Comparison of ENCODE assay signal across 8 mouse cellular contexts in genomic region chr17:27819971-27820567, GRCm38 (mm10). TPM values are rescaled to one million over a fixed set of nuclear protein-coding genes. Genes with fewer than 3 reads are reported as not detected.
DNase-seq lines count a peak whose midpoint lies in the region; ATAC-seq and TF ChIP-seq lines count a peak whose summit lies in the region.

No protein-coding gene starts in this region.

- H3K4me3 ChIP-seq in hindbrain, embryonic 16.5 days (ENCODE audit: low read length) = peak overlapping the region; percentile 90
- H3K4me3 ChIP-seq in midbrain, embryonic 10.5 days = peak overlapping the region; percentile 100
- H3K4me3 ChIP-seq in spleen, adult 2 months (ENCODE audit: extremely low read depth, insufficient read depth, insufficient read length) = peak overlapping the region; percentile 88

- intact Hi-C loops in left cerebral cortex, postnatal 10 days (cut with DNase I) = no loop called here

- peak; percentile 45 for ATAC-seq in Patski
- peak; percentile 84 for ATAC-seq in hindbrain, embryonic 16.5 days

- peak overlapping the region; percentile 94 for H3K9ac ChIP-seq in hindbrain, embryonic 16.5 days (ENCODE audit: low read depth, low read length)

- CTCF ChIA-PET in Patski (lab: Charles Lee) = interaction anchor here (1.0 to 1.5 kb wide), 3 partner anchors 10 to 51 kb away, joined by 3 read pairs; no protein-coding TSS in a partner anchor

- no peaks in the 10 kb centered on the region for H3K9me3 ChIP-seq in hindbrain, embryonic 16.5 days (ENCODE audit: control insufficient read depth, low read length)
- no peaks in the 10 kb centered on the region for H3K9me3 ChIP-seq in midbrain, embryonic 10.5 days (replicated peaks)

- WGBS in hindbrain, embryonic 16.5 days = under 1% methylated on average over 49 of the region's 62 CpGs
- under 1% methylated on average over 55 of the region's 62 CpGs for WGBS in midbrain, embryonic 10.5 days
- WGBS in spleen, adult 2 months = 1% methylated on average over 53 of the region's 62 CpGs

- in situ Hi-C loops in Patski (cut with MboI; ENCODE audit: low pct_unique_long_range_greater_than_20kb) = no loop called here

- peak overlapping the region; percentile 88 for H3K27ac ChIP-seq in hindbrain, embryonic 16.5 days (ENCODE audit: low read depth, low read length)
- H3K27ac ChIP-seq in midbrain, embryonic 10.5 days (replicated peaks) = peak overlapping the region; percentile 91
- H3K27ac ChIP-seq in spleen, adult 2 months (ENCODE audit: insufficient read depth, low read length) = peak overlapping the region; percentile 83

- H3K27me3 ChIP-seq in Patski = no peaks in the 10 kb centered on the region
- H3K27me3 ChIP-seq in hindbrain, embryonic 16.5 days (replicated peaks; ENCODE audit: control insufficient read depth, insufficient read depth, low read length) = no peaks in the 10 kb centered on the region
- no peaks in the 10 kb centered on the region for H3K27me3 ChIP-seq in midbrain, embryonic 10.5 days (ENCODE audit: low read depth, poor library complexity, severe bottlenecking)
- H3K27me3 ChIP-seq in spleen, adult 2 months (ENCODE audit: control insufficient read depth, insufficient read depth, low read length) = no peaks in the 10 kb centered on the region

- TF ChIP-seq POLR2A in spleen, adult 2 months (IDR thresholded peaks at IDR 0.05; ENCODE audit: low read depth, low read length) = no peak

- H3K36me3 ChIP-seq in hindbrain, embryonic 16.5 days (ENCODE audit: control insufficient read depth, insufficient read depth, low read length) = no peaks in the 10 kb centered on the region
- H3K36me3 ChIP-seq in midbrain, embryonic 10.5 days = no peaks in the 10 kb centered on the region
- no peaks in the 10 kb centered on the region for H3K36me3 ChIP-seq in spleen, adult 2 months (ENCODE audit: control insufficient read depth, insufficient read depth, low read length)

- H3K4me2 ChIP-seq in hindbrain, embryonic 16.5 days (ENCODE audit: low read length) = peak overlapping the region; percentile 89

- no peak for DNase-seq in Patski (ENCODE audit: low read depth, low spot score)
- DNase-seq in cerebellum, adult 8-10 months = peak; percentile 69
- DNase-seq in frontal cortex, postnatal 36 days (ENCODE audit: low spot score in 2 of 2) = peak; percentile 51 to 52
- DNase-seq in left cerebral cortex, postnatal 10 days (ENCODE audit: extremely low spot score in 1 of 2, low spot score in 2 of 2) = peak; percentile 27 to 75
- DNase-seq in midbrain, embryonic 10.5 days (ENCODE audit: low spot score) = peak; percentile 64
- DNase-seq in spleen, adult 2 months (ENCODE audit: low read depth in 1 of 2, low spot score in 2 of 2) = peak in 1 of 2 experiments; percentile 44
- no peak for DNase-seq in retina, embryonic 14.5 days (ENCODE audit: low spot score)

- peaks cover 23% of the 10 kb centered on the region for H3K4me1 ChIP-seq in hindbrain, embryonic 16.5 days (ENCODE audit: control insufficient read depth, insufficient read depth, low read depth, low read length)
- H3K4me1 ChIP-seq in midbrain, embryonic 10.5 days = peaks cover 32% of the 10 kb centered on the region
- peaks cover 12% of the 10 kb centered on the region; the same call in 1 of the 2 replicates for H3K4me1 ChIP-seq in spleen, adult 2 months (ENCODE audit: control insufficient read depth, insufficient read depth, insufficient read length)

- TF ChIP-seq CTCF in Patski (IDR thresholded peaks at IDR 0.05) = no peak
- no peak for TF ChIP-seq CTCF in spleen, adult 2 months (IDR thresholded peaks at IDR 0.05; ENCODE audit: extremely low read depth, insufficient read depth, insufficient read length, insufficient replicate concordance)

- POLR2A ChIA-PET in Patski (lab: Charles Lee) = interaction anchor here (0.6 to 1.7 kb wide), 5 partner anchors 9 to 251 kb away, joined by 3 to 6 read pairs (median 4); no protein-coding TSS in a partner anchor

RNA-seq across cellular contexts. Expression of gene D17Wsu92e, which starts 0.4 kb away (rescaled TPM):
- polyA plus RNA-seq in Patski (2021) = 105 TPM
- polyA plus RNA-seq in hindbrain, embryonic 16.5 days (2015; fragmentation: Nextera tagmentation; extraction: Ambion mirVana) = 9.9 and 10.3 TPM in 2 replicates
- 100 to 1,000 TPM; 106 to 107 TPM for total RNA-seq in left cerebral cortex, postnatal 10 days (2021)
- polyA plus RNA-seq in midbrain, embryonic 10.5 days (2016; fragmentation: Nextera tagmentation; extraction: Ambion mirVana) = 11.1 and 12.1 TPM in 2 replicates
- 63.8 and 64.6 TPM in 2 replicates for polyA plus RNA-seq in spleen, adult 2 months (2012; rRNA removed)

RNA-seq across cellular contexts. Expression of gene Snrpc, which starts 17.9 kb away (rescaled TPM):
- polyA plus RNA-seq in Patski (2021) = 84.3 TPM
- polyA plus RNA-seq in hindbrain, embryonic 16.5 days (2015; fragmentation: Nextera tagmentation; extraction: Ambion mirVana) = 198 and 207 TPM in 2 replicates
- 10 to 100 TPM; 72.1 to 76.6 TPM for total RNA-seq in left cerebral cortex, postnatal 10 days (2021)
- polyA plus RNA-seq in midbrain, embryonic 10.5 days (2016; fragmentation: Nextera tagmentation; extraction: Ambion mirVana) = 403 and 447 TPM in 2 replicates
- polyA plus RNA-seq in spleen, adult 2 months (2012; rRNA removed) = 63.5 and 104 TPM in 2 replicates

RNA-seq across cellular contexts. Expression of gene Uhrf1bp1, which starts 36.2 kb away (rescaled TPM):
- 17.4 TPM for polyA plus RNA-seq in Patski (2021)
- polyA plus RNA-seq in hindbrain, embryonic 16.5 days (2015; fragmentation: Nextera tagmentation; extraction: Ambion mirVana) = 5.3 and 6.3 TPM in 2 replicates
- 10 to 100 TPM; 22.9 to 23.8 TPM for total RNA-seq in left cerebral cortex, postnatal 10 days (2021)
- polyA plus RNA-seq in midbrain, embryonic 10.5 days (2016; fragmentation: Nextera tagmentation; extraction: Ambion mirVana) = 6.3 and 6.6 TPM in 2 replicates
- 2.5 and 3.4 TPM in 2 replicates for polyA plus RNA-seq in spleen, adult 2 months (2012; rRNA removed)

Comparison
In these comparisons a context has a peak if more than half of its experiments do, and no peak if none do; other contexts are left out.
1. DNase-seq: peak in cerebellum, adult 8-10 months (single experiment), frontal cortex, postnatal 36 days (2 of 2), left cerebral cortex, postnatal 10 days (2 of 2) and midbrain, embryonic 10.5 days (single experiment); none in Patski (single experiment) and retina, embryonic 14.5 days (single experiment).
2. Peak in every context shown above with its lines, with median percentiles within 50 percentile points of each other: H3K27ac ChIP-seq and H3K4me3 ChIP-seq.